Mouse (Mus musculus): ENCODE measurements around the gene Xpr1. TPM values are rescaled to one million over a fixed set of nuclear protein-coding genes. Genes with fewer than 3 reads are reported as not detected.

Xpr1 gene
- polyA plus RNA-seq (2012; ENCODE audit: insufficient read depth, insufficient read length, missing spikeins) = 9.1 and 16.3 TPM in 2 replicates

DNA sequence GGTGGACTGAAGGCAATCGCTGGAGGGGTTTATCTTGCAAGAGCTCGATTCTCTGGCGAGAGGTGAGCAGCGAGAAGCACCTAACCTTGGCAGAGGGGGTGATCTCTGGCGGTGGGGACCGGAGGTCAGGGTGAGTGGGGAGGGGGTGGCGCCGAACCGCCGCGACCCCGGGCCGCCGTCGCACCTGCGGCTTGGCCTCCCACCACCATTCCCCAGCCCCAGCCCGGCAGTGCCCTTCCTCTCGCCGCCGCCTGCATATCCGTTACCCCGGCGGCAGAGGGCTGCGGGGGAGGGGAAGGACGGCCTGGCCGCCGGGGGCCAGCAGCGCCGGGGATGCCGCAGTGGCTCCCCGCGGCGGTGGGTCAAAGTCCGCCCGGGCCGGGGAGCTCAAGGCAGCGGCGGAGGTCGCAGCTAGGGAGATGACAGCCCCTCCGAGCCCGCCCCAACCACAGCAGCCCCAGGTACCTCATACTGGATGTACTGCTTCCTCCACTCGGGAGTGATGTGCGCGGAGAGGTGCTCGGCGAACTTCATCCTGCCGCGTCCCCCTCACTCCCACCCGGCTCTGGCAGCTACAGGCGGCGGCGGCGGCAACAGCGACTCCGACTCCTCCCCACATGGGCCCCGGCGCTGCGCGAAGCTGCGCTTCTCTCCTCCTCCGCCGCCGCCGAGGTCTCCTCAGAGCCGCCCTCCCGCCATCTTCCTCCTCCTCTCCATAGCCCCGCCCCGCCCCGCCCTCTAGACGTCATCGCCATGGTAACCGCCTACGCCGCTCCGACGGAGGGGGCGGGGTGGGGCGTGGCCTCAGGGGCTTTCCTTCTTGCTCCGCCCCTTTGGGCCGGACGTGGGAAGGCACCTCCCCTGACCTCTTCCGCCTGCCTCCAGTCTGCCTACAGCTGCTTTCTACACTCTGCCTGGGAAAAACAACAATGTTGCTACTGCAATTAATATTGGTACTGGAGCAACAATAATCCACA, at the start of gene Xpr1:
Gene Xpr1 (minus strand): TSS at position 715 of the 977 bp plus-strand sequence.
- H3K4me3 ChIP-seq (ENCODE audit: insufficient read depth, low read depth, low read length) = peak within 1 kb of the TSS; percentile 92
- H3K4me1 ChIP-seq (ENCODE audit: control insufficient read depth, insufficient read depth, insufficient read length, low read length) = no peaks in the 10 kb centered on the region
- H3K27ac ChIP-seq (replicated peaks; ENCODE audit: low read depth, low read length) = peak within 1 kb of the TSS; percentile 45; the same call in 1 of the 2 replicates

DNA sequence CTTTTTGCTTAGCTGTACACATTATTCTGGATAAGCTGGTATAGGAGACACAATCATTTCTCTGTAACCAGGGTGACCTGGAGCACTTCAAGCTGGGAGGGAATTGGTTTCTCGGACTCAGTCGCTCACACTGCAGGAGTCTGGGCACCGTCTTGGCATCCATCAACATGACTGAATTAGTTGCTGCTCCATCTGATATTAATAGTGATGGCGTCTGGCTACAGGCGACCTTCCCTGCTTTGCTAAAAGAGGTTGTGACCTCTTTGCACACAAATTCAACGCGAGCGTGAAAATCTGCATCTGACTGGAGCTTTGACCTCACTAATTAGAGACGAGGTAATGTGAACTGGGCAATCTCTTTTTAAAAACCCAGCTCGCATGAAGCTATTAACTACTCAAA, 46.2 kb upstream of the Xpr1 start:
- Histone ChIP-seq H3K4me3 (ENCODE audit: insufficient read depth, low read depth, low read length) (no peak overlapping the region), H3K27ac (replicated peaks; ENCODE audit: low read depth, low read length) (no peak overlapping the region), H3K4me1 (ENCODE audit: control insufficient read depth, insufficient read depth, insufficient read length, low read length) (no peaks in the 10 kb centered on the region)

DNA sequence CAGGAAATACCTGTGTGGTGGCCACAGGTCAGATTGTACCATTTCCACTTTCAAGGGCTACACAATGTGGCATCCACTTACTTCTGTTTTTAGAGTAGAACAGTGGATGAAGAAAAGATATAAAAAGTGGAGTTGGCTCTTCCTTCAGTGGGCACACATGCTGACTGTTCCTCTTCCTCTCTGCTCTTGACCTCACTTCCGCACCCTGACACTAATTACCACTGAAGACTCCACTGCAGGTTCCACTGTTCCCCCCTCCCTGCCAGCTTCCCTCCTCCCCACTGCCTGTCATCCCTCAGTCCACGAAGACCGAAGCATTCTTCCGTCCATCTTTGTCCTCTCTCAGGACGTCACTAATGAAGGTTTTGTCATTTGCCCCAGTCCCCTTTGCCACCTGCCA, 45.4 kb upstream of the Xpr1 start:
- no peak overlapping the region for H3K4me3 ChIP-seq (ENCODE audit: insufficient read depth, low read depth, low read length)
- H3K4me1 ChIP-seq (ENCODE audit: control insufficient read depth, insufficient read depth, insufficient read length, low read length) = no peaks in the 10 kb centered on the region
- no peak overlapping the region for H3K27ac ChIP-seq (replicated peaks; ENCODE audit: low read depth, low read length)

DNA sequence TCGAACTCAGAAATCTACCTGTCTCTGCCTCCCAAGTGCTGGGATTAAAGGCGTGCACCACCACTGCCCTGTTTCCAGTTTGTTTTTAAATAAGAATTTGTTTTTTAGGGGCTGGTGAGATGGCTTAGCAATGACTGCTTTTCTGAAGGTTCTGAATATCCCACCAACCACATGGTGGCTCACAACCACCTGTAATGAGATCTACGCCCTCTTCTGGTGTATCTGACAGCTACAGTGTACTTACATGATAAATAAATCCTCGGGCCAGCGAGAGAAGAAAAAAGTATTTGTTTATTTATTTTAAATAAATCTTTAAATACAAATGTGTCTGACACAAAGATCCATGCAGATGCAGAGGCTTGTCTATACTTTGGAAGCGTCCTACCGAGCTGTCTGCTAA, 40.3 kb upstream of the Xpr1 start:
- Histone ChIP-seq H3K4me3 (ENCODE audit: insufficient read depth, low read depth, low read length) (no peak overlapping the region), H3K4me1 (ENCODE audit: control insufficient read depth, insufficient read depth, insufficient read length, low read length) (no peaks in the 10 kb centered on the region), H3K27ac (replicated peaks; ENCODE audit: low read depth, low read length) (no peak overlapping the region)

DNA sequence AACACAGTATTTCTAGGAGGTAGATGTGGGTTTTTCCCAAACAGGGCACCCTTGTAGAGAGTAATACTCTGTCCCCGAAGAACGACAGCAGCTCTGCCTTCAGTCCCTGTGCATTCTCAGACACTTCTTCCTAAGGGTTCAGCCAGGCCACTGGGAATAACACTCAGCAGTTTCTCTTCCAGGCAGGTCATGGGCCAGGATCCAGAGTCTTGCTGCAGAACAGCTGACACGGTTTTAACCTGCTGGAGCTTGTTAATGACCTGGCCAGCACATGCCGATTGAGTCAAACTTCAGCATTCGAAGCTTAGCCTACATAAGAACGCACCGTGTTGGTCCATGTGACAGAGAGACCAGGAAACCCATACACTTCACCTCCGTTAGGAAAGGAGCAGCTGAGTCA, 36.0 kb upstream of the Xpr1 start:
- Histone ChIP-seq H3K4me3 (ENCODE audit: insufficient read depth, low read depth, low read length) (no peak overlapping the region), H3K4me1 (ENCODE audit: control insufficient read depth, insufficient read depth, insufficient read length, low read length) (no peaks in the 10 kb centered on the region), H3K27ac (replicated peaks; ENCODE audit: low read depth, low read length) (no peak overlapping the region)

GRCm38 (mm10) chr1:155448932-155449331, 31.7 kb upstream of the Xpr1 start:
- Histone ChIP-seq H3K27ac (replicated peaks; ENCODE audit: low read depth, low read length) (no peak overlapping the region), H3K4me3 (ENCODE audit: insufficient read depth, low read depth, low read length) (no peak overlapping the region), H3K4me1 (ENCODE audit: control insufficient read depth, insufficient read depth, insufficient read length, low read length) (no peaks in the 10 kb centered on the region)

GRCm38 (mm10) chr1:155447277-155447676, 30.1 kb upstream of the Xpr1 start:
- no peak overlapping the region for H3K4me3 ChIP-seq (ENCODE audit: insufficient read depth, low read depth, low read length)
- no peaks in the 10 kb centered on the region for H3K4me1 ChIP-seq (ENCODE audit: control insufficient read depth, insufficient read depth, insufficient read length, low read length)
- no peak overlapping the region for H3K27ac ChIP-seq (replicated peaks; ENCODE audit: low read depth, low read length)

DNA sequence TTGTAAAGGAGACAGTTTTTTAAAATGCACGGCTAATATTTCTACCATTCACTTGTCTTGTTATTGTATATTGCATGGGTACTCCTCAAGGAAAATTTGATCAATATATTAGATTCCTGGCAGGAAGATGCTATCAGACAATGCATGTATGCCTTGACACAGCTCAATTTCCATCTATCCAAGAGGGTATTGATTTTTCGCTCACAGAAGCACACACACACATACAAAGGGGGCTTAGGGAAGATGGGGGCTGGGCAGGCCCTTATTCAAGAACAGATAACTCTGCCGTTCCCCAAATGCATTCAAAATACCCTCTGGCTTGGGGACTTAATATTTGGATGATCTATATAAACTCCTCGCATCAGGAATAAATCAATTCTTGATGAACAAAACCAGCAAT, 25.9 kb upstream of the Xpr1 start:
- H3K4me1 ChIP-seq (ENCODE audit: control insufficient read depth, insufficient read depth, insufficient read length, low read length) = peaks cover 3% of the 10 kb centered on the region; the same call in 1 of the 2 replicates
- no peak overlapping the region for H3K4me3 ChIP-seq (ENCODE audit: insufficient read depth, low read depth, low read length)
- no peak overlapping the region for H3K27ac ChIP-seq (replicated peaks; ENCODE audit: low read depth, low read length)

DNA sequence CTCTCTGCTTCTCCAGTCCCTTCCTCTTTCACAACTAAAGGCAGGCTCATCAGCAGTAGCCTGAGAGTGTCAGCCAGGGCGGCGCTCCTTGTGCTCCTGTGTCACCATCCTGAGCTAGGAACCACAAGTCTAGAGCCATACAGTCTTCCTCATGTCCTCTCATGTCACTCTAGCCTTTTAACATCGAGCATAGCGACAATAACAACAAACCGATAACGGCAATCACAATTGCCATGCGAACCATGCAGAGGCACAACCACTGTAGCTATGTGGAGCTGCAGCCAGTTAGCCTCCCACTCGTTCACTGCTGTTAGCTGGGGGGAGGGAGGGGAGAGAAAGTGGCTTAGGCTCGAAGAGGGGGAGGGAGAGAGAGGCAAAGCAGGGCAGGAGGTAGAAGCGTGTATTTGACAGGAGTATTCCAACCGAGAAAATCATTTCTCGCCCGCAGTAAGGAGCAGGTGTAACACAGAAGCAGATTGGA, 25.3 kb upstream of the Xpr1 start:
- H3K4me1 ChIP-seq (ENCODE audit: control insufficient read depth, insufficient read depth, insufficient read length, low read length) = peaks cover 3% of the 10 kb centered on the region; the same call in 1 of the 2 replicates
- no peak overlapping the region for H3K27ac ChIP-seq (replicated peaks; ENCODE audit: low read depth, low read length)
- no peak overlapping the region for H3K4me3 ChIP-seq (ENCODE audit: insufficient read depth, low read depth, low read length)

DNA sequence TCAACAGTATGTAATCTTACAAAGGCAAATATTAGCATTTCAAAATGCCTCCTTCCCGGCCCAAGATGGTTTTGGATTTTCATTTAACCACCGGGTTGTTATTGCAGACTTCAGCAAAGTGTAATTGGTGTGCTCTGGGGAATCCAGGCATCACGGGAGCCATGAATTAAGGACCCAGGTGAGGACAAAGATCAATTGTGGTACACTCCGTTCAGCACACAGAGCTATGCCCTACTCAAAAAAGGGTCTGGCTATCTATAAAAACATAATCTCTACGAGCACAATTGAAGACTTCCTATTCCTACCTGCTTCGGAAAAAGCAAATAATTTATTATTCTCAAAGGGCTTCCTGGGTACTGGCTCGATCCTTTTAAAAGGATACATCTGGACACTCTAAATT, 22.3 kb upstream of the Xpr1 start:
- H3K4me1 ChIP-seq (ENCODE audit: control insufficient read depth, insufficient read depth, insufficient read length, low read length) = peaks cover 3% of the 10 kb centered on the region; the same call in 1 of the 2 replicates
- H3K27ac ChIP-seq (replicated peaks; ENCODE audit: low read depth, low read length) = no peak overlapping the region
- H3K4me3 ChIP-seq (ENCODE audit: insufficient read depth, low read depth, low read length) = no peak overlapping the region

GRCm38 (mm10) chr1:155438525-155438924, 21.3 kb upstream of the Xpr1 start:
- H3K27ac ChIP-seq (replicated peaks; ENCODE audit: low read depth, low read length) = no peak overlapping the region
- H3K4me1 ChIP-seq (ENCODE audit: control insufficient read depth, insufficient read depth, insufficient read length, low read length) = peaks cover 3% of the 10 kb centered on the region; the same call in 1 of the 2 replicates
- no peak overlapping the region for H3K4me3 ChIP-seq (ENCODE audit: insufficient read depth, low read depth, low read length)

DNA sequence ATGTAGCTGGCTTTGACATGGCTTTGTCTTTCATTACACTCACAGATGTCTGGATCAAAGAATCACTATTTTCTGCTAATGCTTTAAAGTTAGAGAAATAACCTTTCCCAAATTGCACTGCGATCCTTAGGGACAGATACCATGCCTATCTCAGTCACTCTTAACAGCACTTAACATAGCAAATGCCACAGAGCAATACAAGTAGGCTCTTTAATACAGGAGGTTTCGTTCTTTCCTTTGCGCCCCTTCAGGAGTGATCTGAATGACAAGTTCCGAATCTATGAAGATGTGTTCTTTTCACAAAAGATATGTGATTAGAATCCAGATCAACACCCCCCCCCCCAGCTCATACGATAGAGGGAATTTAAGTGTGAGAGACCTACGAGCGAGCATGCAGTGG, 12.1 kb upstream of the Xpr1 start:
- H3K27ac ChIP-seq (replicated peaks; ENCODE audit: low read depth, low read length) = no peak overlapping the region
- no peaks in the 10 kb centered on the region for H3K4me1 ChIP-seq (ENCODE audit: control insufficient read depth, insufficient read depth, insufficient read length, low read length)
- no peak overlapping the region for H3K4me3 ChIP-seq (ENCODE audit: insufficient read depth, low read depth, low read length)

DNA sequence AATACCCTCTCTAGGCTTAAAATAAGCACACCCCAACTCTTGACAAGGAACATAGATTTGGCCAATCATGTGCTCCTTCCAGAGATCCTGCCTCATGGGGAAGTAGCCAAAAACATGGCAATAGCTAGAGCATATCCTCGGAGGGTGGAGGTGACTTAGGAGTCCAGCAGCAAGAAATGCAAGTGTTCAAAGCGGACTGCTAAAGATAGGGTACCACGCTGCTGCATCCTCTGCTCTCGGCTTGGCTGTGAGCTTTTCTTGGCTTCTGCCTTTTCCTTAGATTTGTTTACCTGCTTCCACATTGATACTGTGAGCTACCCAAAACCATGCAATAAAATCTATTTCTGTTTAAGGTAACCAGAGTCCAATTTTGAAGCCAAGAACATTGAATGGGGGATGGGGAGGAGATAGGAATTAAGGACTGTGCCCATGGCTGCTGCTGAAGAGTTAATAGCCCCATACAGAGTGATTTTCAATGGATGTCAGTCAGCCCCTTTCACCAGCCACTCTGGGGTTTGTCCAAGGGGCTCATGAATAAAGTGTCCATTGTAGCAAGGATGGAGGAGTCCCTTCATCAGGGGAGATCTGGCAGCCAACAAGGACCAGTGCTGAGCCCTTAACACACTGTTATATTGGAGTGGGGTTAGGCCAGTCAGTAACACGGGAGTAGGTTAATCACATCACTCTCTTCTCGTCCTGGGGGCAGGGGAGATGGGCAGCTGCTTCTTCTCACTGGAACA, 10.1 kb upstream of the Xpr1 start:
- Histone ChIP-seq H3K27ac (replicated peaks; ENCODE audit: low read depth, low read length) (no peak overlapping the region), H3K4me3 (ENCODE audit: insufficient read depth, low read depth, low read length) (no peak overlapping the region), H3K4me1 (ENCODE audit: control insufficient read depth, insufficient read depth, insufficient read length, low read length) (no peaks in the 10 kb centered on the region)

DNA sequence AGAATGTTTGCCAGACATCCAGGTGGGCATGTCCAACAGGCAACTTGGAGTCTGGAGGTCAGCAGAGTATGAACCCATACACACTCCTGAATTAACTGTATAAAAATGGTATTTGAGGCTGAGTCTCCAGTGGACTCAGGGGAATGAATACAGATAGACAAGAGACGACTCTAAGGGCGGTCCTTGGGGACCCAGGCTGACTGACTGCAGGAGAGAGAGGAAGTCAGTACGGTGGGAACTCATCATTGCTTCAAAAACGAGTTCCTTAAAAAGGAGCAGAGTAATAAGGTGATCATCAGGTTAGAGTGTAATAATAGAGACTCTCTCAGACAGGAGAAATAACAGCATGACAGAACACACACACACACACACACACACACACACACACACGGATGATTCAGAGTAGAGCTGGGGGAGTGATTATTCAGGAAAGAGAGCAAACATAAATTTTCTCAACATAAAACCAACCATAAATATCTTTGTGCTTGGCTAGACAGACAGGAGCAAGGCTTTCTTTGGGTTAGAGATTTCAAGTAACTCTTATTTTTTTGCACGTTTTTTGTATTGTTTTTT, 8.6 kb upstream of the Xpr1 start:
- Histone ChIP-seq H3K4me1 (ENCODE audit: control insufficient read depth, insufficient read depth, insufficient read length, low read length) (no peaks in the 10 kb centered on the region), H3K4me3 (ENCODE audit: insufficient read depth, low read depth, low read length) (no peak overlapping the region), H3K27ac (replicated peaks; ENCODE audit: low read depth, low read length) (no peak overlapping the region)

- Histone ChIP-seq H3K4me1 (ENCODE audit: control insufficient read depth, insufficient read depth, insufficient read length, low read length) (no peaks in the 10 kb centered on the region), H3K4me3 (ENCODE audit: insufficient read depth, low read depth, low read length) (no peak overlapping the region), H3K27ac (replicated peaks; ENCODE audit: low read depth, low read length) (no peak overlapping the region)
Measured at GRCm38 (mm10) chr1:155425285-155425684, 8.1 kb upstream of the Xpr1 start.

All from brown adipose tissue, adult 24 weeks (tissue).